Mouse (Mus musculus): ENCODE results near the gene Slc38a3.

Gene Slc38a3

GRCm38 (mm10) chr9:107605041-107605661, 64.2 kb downstream of the Slc38a3 start:
- ATAC-seq (ENCODE audit: insufficient number of reproducible peaks, low FRiP score, low TSS enrichment): no peak

- ATAC-seq (ENCODE audit: insufficient number of reproducible peaks, low FRiP score, low TSS enrichment): no peak
Measured at GRCm38 (mm10) chr9:107603251-107603650, 66.1 kb downstream of the Slc38a3 start.

DNA sequence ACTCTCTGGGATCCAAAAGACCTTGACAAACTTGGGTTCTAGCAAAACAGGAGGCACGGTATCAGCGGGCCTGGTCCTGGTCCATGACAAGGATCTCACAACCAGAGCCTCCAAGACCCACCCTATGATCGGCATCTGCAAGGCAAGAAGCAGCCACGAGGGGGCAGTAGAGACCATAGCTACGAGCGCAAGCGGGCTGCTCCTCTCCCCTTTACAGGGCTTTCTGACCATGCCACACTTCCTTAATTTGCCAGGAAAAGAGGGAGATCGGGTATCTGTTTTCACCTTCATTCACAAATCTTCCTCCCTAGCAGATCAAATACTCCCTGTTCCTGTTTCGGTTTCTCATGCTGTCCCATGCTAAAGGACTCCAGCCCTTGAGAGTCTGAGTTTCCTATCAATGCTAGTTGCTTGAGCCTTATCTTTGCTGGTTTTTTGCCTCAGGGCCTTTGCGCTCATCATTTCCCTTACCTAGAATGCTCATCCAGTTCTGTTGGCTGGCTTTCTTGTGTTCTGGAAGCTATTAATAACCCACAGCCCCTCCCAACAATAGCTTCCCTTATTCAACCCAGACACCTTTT, 67.2 kb downstream of the Slc38a3 start:
- peak; percentile 51; the same call in 1 of the 2 replicates for ATAC-seq (ENCODE audit: insufficient number of reproducible peaks, low FRiP score, low TSS enrichment)

GRCm38 (mm10) chr9:107601275-107601674, 68.1 kb downstream of the Slc38a3 start:
- ATAC-seq (ENCODE audit: insufficient number of reproducible peaks, low FRiP score, low TSS enrichment): no peak

DNA sequence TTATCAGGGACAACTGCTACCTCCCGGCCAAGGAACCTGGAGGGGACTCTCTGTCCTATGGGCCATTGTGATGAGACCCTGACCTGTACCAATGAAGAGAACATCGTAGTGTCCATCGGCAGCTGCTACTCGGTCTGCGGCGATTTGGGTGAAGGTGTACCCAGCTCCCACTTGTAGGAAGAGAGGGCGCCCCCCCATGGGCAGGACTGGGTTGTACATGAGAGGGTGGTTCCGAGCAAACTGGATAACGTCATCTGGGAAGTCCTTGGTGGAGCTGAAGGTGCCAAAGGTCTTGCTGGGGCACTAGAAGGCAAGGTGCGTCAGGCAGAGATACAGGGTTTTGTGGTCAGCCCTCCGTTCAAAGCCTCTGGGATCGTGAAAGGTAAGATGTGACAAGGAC, 68.6 kb downstream of the Slc38a3 start:
- ATAC-seq (ENCODE audit: insufficient number of reproducible peaks, low FRiP score, low TSS enrichment): no peak
